Mouse (Mus musculus): ENCODE results near the gene Prss35.

Prss35 gene

GRCm38 (mm10) chr9:86799099-86799498 lies 55.6 kb downstream of the Prss35 start:
- DNase-seq (ENCODE audit: low spot score), result no peak

GRCm38 (mm10) chr9:86800600-86801163 lies 57.2 kb downstream of the Prss35 start:
- no peak for DNase-seq (ENCODE audit: low spot score)
